Mouse (Mus musculus) E14TG2a.4 (cell line): ENCODE measurements around the gene Prrt1.

ENCODE experiments used
- H3K27me3 ChIP-seq: 2 replicates; pipeline ENCODE4 v1.6.1; 2014; ENCODE audit warnings: low read length, control low read depth; ENCODE audit not compliant: insufficient read depth
- H3K36me3 ChIP-seq: 2 replicates; pipeline ENCODE4 v1.6.1; 2014; ENCODE audit warnings: low read length, control low read depth; ENCODE audit not compliant: insufficient read depth
- H3K4me1 ChIP-seq: replicated peaks from 2 replicates; pipeline ENCODE4 v1.6.1; 2014; ENCODE audit warnings: low read depth, low read length, control low read depth
- H3K4me3 ChIP-seq: replicated peaks from 2 replicates; pipeline ENCODE4 v1.5.1; 2014; ENCODE audit warnings: mild to moderate bottlenecking, low read length
- H3K9me3 ChIP-seq: 2 replicates; pipeline ENCODE4 v1.6.1; 2014; ENCODE audit warnings: low read length, control low read depth
- CTCF ChIP-seq: conservative IDR thresholded peaks from 2 replicates; pipeline ENCODE4 v1.5.1; 2014; ENCODE audit warnings: low read length
- NANOG ChIP-seq: IDR thresholded peaks from 2 replicates; pipeline ENCODE4 v1.6.1; 2014; ENCODE audit warnings: borderline replicate concordance, low read length, mixed read lengths
- POU5F1 ChIP-seq: IDR thresholded peaks from 2 replicates; pipeline ENCODE4 v1.6.1; 2014; ENCODE audit warnings: low read length, borderline replicate concordance

Gene Prrt1

GRCm38 (mm10) chr17:34604511-34605237 is 24.7 kb upstream of the Prrt1 start:
- Histone ChIP-seq H3K4me1 (peaks cover 68% of the 10 kb centered on the region), H3K27me3 (no peaks in the 10 kb centered on the region), H3K36me3 (peaks cover 44% of the 10 kb centered on the region), H3K4me3 (peak overlapping the region; percentile 87), H3K9me3 (no peaks in the 10 kb centered on the region)
- no peak for TF ChIP-seq NANOG

GRCm38 (mm10) chr17:34605609-34606008 is 23.7 kb upstream of the Prrt1 start:
- Histone ChIP-seq H3K4me3 (peak overlapping the region; percentile 87), H3K27me3 (no peaks in the 10 kb centered on the region), H3K9me3 (no peaks in the 10 kb centered on the region), H3K4me1 (peaks cover 68% of the 10 kb centered on the region), H3K36me3 (peaks cover 41% of the 10 kb centered on the region)
- TF ChIP-seq NANOG (no peak), CTCF (no peak), POU5F1 (no peak)

- TF ChIP-seq NANOG, result no peak
- TF ChIP-seq POU5F1, result no peak
- no peak for TF ChIP-seq CTCF
- Histone ChIP-seq H3K9me3 (no peaks in the 10 kb centered on the region), H3K4me3 (peak overlapping the region; percentile 87), H3K4me1 (peaks cover 73% of the 10 kb centered on the region), H3K36me3 (peaks cover 41% of the 10 kb centered on the region), H3K27me3 (no peaks in the 10 kb centered on the region)
These were observed 22.9 kb upstream of the Prrt1 start for GRCm38 (mm10) chr17:34606186-34607039.

GRCm38 (mm10) chr17:34607997-34608396 is 21.3 kb upstream of the Prrt1 start:
- no peak overlapping the region for H3K4me3 ChIP-seq
- no peaks in the 10 kb centered on the region for H3K9me3 ChIP-seq
- H3K36me3 ChIP-seq, result peaks cover 48% of the 10 kb centered on the region
- peaks cover 74% of the 10 kb centered on the region for H3K4me1 ChIP-seq
- TF ChIP-seq CTCF, result no peak
- TF ChIP-seq POU5F1, result no peak
- no peak for TF ChIP-seq NANOG
- no peaks in the 10 kb centered on the region for H3K27me3 ChIP-seq

GRCm38 (mm10) chr17:34611050-34611449 is 18.3 kb upstream of the Prrt1 start:
- Histone ChIP-seq H3K4me3 (0 out of 2 replicates have a peak overlapping the region, but pooled peaks have one; percentile 4), H3K4me1 (peaks cover 91% of the 10 kb centered on the region), H3K36me3 (peaks cover 78% of the 10 kb centered on the region), H3K27me3 (no peaks in the 10 kb centered on the region), H3K9me3 (no peaks in the 10 kb centered on the region)
- TF ChIP-seq CTCF, result no peak
- no peak for TF ChIP-seq POU5F1
- TF ChIP-seq NANOG, result no peak

DNA sequence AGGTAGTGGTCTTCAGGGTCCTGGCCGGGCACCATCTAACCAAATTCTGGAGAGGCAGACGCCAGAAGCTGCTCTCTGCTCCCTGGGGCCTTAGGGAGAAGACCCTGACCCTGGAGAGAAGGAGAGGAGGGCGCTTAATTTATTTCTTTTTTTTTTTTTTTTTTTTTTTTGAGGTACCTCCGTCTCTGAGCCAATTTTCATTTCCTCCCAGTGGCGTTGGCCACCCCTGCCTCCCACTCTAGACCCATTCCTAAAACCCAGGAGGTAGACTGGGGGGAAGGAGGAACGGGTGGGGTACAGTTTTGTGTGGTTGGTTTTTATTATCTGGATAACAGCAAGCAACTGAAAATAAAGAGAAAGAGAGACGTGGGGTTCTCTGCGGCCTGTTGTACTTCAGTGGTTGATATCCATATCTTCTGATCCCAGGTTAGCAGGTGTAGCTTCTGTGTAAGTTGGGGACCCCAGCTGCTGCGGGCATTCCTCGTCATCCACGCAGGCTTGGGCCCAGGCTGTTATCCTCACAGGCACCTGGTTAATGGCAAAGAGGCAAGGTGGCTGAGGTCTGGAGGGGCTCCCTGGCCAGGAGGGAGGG is 16.2 kb upstream of the Prrt1 start:
- Histone ChIP-seq H3K27me3 (no peaks in the 10 kb centered on the region), H3K4me3 (no peak overlapping the region), H3K9me3 (no peaks in the 10 kb centered on the region), H3K36me3 (peaks cover 81% of the 10 kb centered on the region), H3K4me1 (peaks cover 75% of the 10 kb centered on the region)
- TF ChIP-seq POU5F1 (no peak), NANOG (no peak), CTCF (no peak)

DNA sequence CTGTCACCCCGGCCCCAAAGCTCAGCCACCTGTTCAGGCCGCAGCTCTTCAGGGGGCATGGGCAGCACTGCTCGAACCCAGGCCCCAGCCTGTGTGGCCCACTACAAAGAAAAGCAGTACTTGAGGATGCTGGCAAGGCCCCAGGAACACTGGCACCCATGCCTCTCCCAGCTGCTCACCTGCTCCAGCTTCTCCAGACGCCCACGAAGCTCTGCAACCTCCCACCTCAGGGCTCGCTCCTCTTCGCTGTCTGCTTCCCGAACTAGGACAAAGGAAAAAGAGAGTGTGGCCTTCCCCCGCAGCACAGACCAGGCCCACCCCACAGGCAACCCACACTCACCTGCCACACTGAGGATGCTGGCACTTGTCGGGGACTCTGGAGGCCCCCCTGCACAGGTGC is 15.5 kb upstream of the Prrt1 start:
- no peaks in the 10 kb centered on the region for H3K9me3 ChIP-seq
- TF ChIP-seq CTCF, result no peak
- no peak for TF ChIP-seq POU5F1
- no peak for TF ChIP-seq NANOG

DNA sequence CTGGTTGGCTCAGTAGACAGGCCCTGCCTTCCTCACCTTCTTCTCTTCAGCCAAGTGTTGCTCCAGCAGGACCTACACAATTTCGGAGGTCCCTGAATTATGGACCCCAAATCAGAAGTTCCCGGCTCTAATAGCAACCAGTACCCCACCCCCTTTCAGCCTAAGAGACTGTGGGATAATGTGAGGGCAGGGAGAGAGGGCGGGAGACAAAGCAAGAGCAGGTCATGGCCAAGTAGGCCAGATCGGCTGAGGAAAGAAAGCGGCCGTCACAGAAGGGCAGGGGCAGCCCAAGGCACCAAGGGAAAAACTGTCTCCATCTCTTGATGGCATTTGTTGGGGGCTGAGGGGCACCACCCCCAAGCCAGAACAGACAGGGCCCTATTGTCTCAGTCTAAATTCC is 13.5 kb upstream of the Prrt1 start, which contains the start of gene Egfl8:
TSS of gene Egfl8 (minus strand) at position 101 of the 400 bp plus-strand sequence.
- Histone ChIP-seq H3K9me3 (no peaks in the 10 kb centered on the region), H3K4me1 (peaks cover 55% of the 10 kb centered on the region), H3K4me3 (no peak within 1 kb of the TSS), H3K36me3 (peaks cover 67% of the 10 kb centered on the region), H3K27me3 (no peaks in the 10 kb centered on the region)
- TF ChIP-seq POU5F1 (no peak), CTCF (no peak), NANOG (no peak)

More for the DNA sequence above, 15.5 kb upstream of the Prrt1 start:
- no peak overlapping the region for H3K4me3 ChIP-seq
- H3K27me3 ChIP-seq, result no peaks in the 10 kb centered on the region
- peaks cover 68% of the 10 kb centered on the region for H3K4me1 ChIP-seq
- H3K36me3 ChIP-seq, result peaks cover 74% of the 10 kb centered on the region
